Mouse (Mus musculus) urinary bladder, postnatal 4 days (tissue): ENCODE results near the gene Mamdc4.

Experiments
- DNase-seq, 2 experiments: peaks; one replicate each; pipeline ENCODE4 v3.0.0; 2021 to 2022; ENCODE audit warnings: low spot score in 2 of 2

Mamdc4 gene

DNA sequence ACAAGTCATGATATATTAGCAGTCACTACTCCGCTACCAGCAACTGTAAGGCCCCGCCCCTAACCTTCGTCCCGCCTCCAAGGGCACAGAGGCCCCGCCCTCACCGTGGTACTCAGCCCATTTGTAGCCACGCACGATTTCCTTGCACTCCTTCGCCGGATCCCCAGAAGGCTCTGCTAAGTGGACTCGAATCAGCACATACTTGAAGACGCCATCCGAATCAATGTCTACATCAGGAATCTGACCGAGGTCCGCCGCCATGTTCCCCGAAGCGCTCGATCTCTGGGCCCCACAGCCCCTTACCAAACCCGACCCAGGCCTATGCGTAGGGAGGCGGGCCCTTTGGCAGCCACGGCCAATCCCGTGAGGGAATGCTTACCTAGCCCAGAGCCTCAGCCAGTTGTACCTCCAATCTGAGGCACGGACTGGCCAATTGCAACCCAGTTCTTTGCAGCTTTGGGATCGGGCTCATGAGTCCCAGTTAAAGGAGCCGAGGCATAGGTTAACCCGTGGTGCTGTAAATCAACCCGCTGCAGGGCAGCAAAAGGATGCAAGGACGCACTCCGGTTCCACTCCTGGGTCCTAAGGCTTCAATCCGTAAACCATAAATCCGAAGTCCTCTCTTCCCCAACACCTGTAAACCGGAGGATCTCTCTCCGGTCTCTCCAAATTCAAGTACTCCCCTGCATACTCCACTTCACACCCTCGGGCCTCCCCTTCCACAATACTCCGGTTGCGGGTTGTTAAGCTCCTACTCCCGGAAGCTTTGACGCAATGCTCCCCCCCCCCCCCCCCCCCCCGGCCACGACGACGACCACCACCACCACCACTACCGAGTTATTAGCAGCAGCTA is at the start of gene Mamdc4, which contains the start of gene Phpt1:
TSS of gene Mamdc4 (minus strand) at position 267 of the 853 bp plus-strand sequence.
TSS of gene Phpt1 (minus strand) at position 646 of the 853 bp plus-strand sequence.
- peak; percentile 92 to 94 for DNase-seq

GRCm38 (mm10) chr2:25621229-25622200 is 46.9 kb upstream of the Mamdc4 start, which contains the start of gene Tmem141:
Gene Tmem141, minus strand, starts transcription at chr2:25622005.
- peak; percentile 86 to 91 for DNase-seq

DNA sequence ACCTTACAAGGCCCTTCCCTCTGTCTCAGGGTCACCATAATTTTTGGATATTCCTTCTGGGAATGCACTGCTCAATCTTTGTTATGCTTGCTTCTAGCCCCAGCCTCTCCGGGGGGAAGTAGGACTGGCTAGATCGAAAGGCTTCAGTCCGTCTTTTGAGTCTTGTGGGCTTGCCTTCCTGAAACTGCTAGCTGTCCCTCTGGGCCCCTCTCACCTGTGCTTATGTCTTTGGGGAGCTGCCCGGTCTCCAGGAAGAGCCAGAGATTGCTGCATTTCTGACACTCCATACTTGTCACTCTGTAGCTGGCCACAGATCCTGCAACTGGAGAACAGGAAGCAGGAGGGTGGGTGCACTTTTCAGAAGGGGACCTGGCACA is 46.2 kb upstream of the Mamdc4 start:
- DNase-seq: no peak

GRCm38 (mm10) chr2:25620386-25620785 is 45.7 kb upstream of the Mamdc4 start:
- DNase-seq: no peak

- no peak for DNase-seq
Measured at GRCm38 (mm10) chr2:25617578-25617977, 42.9 kb upstream of the Mamdc4 start, which contains the start of gene Ccdc183. Gene Ccdc183, minus strand, starts transcription at chr2:25617678.

- DNase-seq: no peak
Measured at GRCm38 (mm10) chr2:25616398-25616797, 41.8 kb upstream of the Mamdc4 start.

DNA sequence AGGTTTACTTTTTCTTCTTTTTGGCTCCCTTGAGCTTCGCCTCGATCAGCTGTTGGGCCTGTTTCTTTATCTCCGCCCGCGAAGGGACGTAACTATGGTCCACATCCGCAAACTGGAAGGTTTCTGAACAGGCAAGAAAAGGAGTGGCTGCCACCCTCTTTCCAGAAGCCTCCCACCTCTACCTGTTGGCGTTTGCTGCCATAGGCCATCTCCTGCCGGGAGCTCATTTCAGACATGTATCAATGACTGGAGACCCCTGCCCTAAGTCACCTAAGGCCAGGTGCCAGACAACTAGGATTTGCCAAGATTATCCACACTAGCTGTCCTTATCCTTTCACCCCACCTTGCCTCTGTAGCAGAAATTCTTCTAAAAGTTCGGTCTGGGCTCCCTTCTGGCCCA is 34.0 kb upstream of the Mamdc4 start:
- DNase-seq: no peak

- DNase-seq: peak; percentile 86 to 91
Measured at GRCm38 (mm10) chr2:25607761-25608622, 33.3 kb upstream of the Mamdc4 start, which contains the start of gene Rabl6. Gene Rabl6, minus strand, starts transcription at chr2:25608521.

GRCm38 (mm10) chr2:25602526-25602925 is 27.9 kb upstream of the Mamdc4 start:
- DNase-seq: no peak

DNA sequence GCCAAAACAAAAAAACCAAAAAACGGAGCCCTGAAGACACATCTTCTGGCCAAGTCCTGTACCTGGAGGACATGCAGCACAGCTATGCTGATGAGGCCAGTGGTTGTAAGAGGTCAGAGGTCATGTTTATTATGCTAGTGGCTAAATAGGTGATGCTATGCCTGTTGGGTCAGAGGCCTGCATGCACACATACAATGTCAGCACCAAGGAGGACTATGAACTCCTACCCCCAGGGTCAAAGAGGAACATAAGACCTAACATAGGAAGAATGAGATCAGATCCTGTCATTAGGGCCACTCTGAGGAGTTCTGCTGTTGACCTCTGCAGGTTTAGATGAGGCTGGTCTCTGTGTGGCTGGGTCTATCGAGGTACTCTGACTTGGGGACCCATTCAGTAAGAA is 25.4 kb upstream of the Mamdc4 start:
- DNase-seq: no peak

DNA sequence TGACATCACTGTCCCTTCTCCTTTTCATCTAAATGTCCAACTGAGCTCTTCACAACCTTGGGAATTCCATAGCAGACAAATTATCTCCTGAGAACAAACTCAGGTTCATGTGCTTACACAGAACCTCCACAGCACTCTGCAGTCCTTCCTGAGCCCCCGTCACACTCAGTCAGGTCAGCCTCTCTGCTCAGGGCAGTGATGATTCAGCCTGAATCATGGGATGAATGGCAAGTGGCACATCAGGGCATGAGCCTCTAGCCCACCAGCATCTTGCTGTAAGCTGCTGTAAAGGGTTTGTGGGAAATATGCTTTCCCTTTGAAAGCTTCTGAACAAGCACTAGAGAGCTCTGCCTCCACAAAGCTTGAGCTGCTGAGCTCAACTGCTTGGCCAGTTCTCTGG is 24.1 kb upstream of the Mamdc4 start:
- DNase-seq: no peak

DNA sequence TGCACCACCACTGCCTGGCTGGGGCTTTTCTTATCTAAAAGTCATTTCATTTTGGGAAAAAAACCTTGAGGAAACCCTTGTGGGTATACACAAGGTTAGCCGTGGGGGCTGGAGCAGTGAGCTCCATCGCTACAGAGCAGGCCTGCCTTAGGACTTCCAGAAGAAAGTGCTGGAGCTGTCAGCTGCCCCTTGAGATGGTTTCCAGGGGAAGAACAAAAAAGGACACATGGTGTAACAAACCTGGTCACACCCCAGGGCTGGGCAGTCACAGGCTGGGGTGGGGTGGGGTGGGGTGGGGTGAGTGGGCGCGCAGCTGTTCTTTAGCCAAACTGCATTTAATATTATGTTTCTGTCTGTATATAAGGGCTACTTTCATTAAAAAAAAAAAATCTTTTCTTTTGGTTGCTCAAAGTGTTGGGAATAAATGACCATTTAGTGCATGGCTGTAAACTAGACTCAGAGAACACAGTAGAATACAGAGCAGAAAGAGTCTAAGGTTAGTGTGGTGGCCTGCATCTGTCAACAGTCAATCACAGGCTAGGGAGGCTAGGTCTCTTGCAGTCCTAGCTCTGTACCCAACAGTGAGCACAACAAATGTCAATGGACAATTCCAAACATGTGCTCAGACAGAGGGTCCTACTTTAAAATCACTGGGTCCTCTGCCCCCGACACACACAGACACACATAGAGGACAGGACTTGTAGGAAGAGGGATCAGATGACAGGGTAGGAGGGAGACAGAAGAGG is 22.3 kb upstream of the Mamdc4 start:
- DNase-seq: no peak

DNA sequence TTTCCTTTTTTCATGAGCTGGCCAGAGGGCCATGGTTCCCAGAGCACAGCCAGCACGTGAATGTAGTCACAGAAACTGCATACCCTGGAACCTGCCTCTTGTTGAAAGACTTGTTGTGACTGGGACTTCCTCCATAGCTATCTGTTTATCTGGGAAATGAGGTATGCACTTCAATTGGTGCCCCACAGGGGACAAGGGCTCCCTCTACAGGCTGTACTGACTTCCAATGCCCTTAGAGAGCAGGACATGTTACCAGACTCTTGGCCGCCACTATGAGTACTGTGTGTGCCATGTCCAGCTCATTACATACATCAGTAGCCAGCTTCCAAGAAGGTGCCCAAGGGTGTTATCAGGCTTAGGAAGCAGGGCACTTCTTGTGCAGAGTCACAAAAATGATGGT is 17.2 kb upstream of the Mamdc4 start:
- DNase-seq: no peak

DNA sequence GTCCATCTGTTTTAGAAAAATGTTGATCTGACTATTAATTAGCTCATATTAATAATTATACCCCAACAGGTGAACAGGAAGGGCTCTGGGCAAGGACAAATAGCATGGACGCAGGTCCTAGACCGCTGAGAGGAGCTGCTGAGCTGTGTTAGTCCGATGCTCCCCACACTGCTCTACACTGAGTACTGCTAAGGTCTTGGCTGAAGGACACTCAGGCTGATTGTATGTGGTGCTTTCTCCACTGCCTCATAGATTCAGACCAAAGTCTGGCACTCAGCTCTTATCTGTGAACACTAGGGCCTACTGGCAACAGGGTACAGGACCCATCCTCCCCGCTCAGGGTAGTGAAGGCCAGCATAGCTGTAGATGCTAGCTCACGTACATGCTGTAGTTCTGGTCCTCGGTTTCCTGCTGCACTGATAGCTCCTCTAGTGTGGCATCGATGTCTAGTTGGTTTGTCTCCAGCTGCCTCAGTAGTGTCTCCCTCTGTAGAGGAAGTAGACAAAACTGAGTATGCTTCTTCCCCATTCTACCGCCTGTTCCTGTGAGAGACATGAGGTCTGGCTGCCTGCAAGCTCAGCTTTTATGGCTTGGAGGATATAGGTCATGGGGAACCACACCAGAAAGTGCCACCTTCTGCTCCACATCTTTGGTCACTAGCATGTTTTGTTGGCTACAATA is 13.7 kb upstream of the Mamdc4 start:
- no peak for DNase-seq

- DNase-seq: no peak
Measured at GRCm38 (mm10) chr2:25587290-25587689, 12.6 kb upstream of the Mamdc4 start.

DNA sequence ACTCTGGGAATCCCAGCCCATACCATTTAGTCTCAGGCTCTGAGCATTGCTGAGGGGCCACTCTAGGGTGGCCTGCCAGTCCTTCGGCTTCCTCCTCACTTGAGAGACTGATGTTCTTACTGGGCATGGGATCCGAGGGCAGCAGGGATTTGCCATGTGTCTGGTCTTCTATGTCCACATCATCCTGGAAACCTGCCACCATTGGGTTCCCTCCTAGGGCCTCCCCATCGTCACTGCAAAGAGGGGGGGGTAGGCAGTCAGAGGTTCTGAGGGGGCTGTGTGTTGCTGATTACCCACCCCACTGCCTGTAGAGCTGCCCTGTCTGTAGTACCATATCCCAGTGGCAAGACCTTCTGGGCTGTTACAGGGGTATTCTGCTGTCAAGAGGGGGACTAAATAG is 11.0 kb upstream of the Mamdc4 start:
- DNase-seq: no peak

DNA sequence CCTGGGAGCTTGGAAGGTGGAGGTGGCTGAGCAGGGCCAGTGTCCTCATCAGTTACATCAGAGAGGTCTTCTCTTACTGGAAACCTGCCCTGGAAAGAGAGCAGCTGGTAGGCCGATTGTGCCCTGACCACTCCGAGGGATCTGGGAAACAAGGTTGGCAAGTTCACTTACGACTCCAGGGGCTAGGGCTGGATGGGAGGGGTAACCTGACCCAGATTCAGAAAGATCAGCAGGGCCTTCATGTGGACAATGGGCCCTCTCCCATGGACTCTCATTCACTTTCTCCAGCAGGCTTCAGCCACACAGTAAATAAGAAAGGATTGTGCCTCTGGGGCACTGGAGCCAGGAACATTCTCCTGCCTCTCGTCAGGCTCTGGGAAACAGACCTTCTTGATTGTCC is 10.2 kb upstream of the Mamdc4 start:
- no peak for DNase-seq

- no peak for DNase-seq
Measured at GRCm38 (mm10) chr2:25584152-25584551, 9.5 kb upstream of the Mamdc4 start.

DNA sequence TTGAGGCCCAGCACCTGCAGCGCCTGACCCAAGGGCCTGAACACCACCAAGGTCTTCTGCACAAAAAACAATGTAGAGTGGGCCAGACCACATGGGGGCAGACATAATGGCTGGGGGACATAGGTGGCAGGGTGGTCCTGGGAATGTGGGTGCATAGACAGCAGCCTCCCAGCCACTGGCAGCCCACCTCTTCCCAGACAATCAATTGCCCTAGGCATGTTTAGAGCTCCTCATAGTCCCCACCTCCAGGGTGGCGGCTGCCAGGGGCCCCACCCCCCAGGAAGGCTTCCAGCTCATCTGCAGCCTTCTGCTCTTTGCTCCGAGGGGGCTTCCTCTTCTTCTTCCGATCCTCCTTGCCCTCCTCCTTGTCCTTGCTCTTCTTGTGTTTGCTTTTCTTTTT is 8.9 kb upstream of the Mamdc4 start:
- DNase-seq: no peak

- DNase-seq: no peak
Measured at GRCm38 (mm10) chr2:25583120-25583481, 8.5 kb upstream of the Mamdc4 start.
